Mouse (Mus musculus) kidney, adult 11 months (tissue): ENCODE data around the gene Alg12.
"Not testable (repeated sequence)": the region's sequence is repeated elsewhere in the genome, so short reads cannot be mapped to it uniquely, and the experiment has no call there.

ENCODE experiments used
- DNase-seq: peaks from one replicate; pipeline ENCODE4 v3.0.0; 2022

Alg12 gene

GRCm38 (mm10) chr15:88830696-88831095, 11.6 kb upstream of the Alg12 start:
- DNase-seq, result peak; percentile 47

DNA sequence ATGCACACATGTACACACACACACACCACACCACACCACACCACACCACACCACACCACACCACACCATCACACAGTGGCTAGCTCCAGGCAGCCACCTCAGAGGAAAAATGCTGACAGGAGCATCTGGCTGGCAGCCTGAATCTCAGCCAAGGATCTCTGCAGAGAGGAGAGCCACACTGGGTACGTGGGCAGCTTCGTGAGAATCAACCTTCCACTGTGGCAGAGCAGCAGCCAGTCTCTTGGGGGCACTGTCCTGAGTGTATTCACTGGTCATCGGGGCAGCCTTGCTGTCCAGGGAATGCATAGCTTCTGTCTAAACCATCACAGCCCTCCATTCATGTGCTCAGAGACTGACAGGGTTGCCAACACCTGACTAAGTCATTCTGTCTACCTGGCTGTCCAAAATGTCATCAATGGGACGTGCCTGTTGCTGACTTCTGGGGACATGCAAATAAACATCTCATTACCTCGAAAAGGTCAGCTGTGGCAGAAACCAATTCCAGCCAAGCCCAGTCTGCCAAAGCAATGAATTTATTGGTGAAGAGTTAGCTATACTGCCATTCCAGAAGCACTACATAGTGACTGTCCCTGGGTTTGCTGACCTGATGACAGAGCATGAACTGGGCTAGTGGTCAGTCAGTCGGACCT, 10.8 kb upstream of the Alg12 start:
- peak; percentile 71 for DNase-seq

DNA sequence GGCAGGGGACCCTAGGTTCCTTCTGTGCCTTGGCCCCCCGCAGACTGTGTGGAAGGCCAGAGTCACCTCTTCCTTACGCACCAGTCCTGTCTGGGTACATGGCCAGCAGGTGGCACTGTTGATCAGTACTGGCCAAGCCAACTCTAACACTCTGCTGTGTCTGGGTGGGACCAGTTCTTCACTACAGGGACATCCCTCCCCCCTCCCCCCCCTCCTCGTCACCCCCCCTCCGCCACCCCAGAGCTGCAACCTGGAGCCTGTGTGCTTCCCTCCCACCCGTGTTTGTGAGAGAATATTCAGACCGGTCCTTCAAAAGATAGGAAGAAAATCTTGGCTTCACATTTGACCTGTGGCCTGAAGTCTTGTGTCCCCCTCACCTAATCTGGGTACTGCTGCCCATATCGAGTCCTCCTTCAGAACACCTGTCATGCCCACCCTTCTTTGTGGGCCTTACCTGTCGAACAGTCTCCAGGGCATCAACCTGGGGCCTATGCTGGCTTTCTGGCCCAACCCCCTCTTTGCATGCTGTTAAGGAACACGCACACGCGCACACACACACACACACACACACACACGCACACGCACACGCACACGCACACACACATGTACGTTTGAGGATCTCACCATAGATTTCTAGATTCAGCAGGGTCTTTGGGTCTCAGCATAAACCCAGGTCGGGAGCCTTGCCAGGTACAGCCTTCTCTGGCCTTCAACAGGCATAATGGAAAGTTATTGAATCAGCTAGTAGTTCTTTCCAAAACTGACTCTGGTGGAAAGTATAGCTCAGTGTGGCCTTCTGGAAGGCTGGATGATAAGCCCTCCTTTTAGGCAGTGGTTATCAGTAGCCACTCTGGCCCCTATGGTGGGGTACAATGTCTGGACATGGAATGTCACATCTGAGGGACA, 9.9 kb upstream of the Alg12 start:
- DNase-seq, result peak; percentile 88

GRCm38 (mm10) chr15:88827991-88828799, 9.1 kb upstream of the Alg12 start:
- DNase-seq, result peak; percentile 89

- no peak for DNase-seq
Measured at GRCm38 (mm10) chr15:88827466-88827865, 8.3 kb upstream of the Alg12 start.

- no peak for DNase-seq
Measured at GRCm38 (mm10) chr15:88823376-88823775, 4.3 kb upstream of the Alg12 start.

- no peak for DNase-seq
Measured at GRCm38 (mm10) chr15:88822513-88822912, 3.4 kb upstream of the Alg12 start.

GRCm38 (mm10) chr15:88821403-88821802, 2.3 kb upstream of the Alg12 start:
- no peak for DNase-seq

DNA sequence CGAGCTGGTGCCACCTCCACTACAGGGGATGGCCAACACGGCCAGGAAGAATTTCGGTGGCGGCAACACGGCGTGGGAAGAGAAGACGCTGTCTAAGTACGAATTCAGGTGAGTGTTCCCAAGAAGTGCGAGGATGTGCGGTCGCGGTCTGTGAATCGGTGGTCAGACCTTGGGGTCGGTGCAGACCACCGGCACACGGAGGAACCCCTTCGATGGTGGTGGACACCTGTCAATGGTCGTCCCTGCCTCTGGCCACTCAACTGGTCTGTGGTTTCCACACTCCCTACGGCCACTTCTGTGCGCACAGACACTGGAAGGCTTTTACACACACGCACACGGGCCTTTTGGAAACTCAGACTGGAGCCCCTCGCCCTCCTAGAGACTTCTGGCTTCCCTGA, 787 bp upstream of the Alg12 start:
- peak; percentile 27 for DNase-seq

- DNase-seq, result no peak
Measured at GRCm38 (mm10) chr15:88815196-88815700, 3.9 kb downstream of the Alg12 start.

GRCm38 (mm10) chr15:88814411-88815047, 4.6 kb downstream of the Alg12 start:
- no peak for DNase-seq

DNA sequence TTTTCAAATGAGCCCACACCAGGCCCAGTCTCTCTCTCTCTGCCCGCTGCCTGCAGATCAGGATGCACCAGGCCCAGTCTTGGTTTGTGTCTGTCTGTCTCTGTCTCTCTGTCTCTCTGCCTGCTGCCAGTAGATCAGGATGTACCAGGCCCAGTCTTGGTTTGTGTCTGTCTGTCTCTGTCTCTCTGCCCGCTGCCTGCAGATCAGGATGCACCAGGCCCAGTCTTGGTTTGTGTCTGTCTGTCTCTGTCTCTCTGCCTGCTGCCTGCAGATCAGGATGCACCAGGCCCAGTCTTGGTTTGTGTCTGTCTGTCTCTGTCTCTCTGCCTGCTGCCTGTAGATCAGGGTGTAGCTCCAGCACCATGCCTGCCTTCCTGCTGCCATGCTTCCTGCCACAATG, 5.2 kb downstream of the Alg12 start:
- not testable (repeated sequence) for DNase-seq

GRCm38 (mm10) chr15:88813262-88813661, 5.9 kb downstream of the Alg12 start:
- DNase-seq, result no peak

GRCm38 (mm10) chr15:88810369-88810768, 8.7 kb downstream of the Alg12 start:
- no peak for DNase-seq

DNA sequence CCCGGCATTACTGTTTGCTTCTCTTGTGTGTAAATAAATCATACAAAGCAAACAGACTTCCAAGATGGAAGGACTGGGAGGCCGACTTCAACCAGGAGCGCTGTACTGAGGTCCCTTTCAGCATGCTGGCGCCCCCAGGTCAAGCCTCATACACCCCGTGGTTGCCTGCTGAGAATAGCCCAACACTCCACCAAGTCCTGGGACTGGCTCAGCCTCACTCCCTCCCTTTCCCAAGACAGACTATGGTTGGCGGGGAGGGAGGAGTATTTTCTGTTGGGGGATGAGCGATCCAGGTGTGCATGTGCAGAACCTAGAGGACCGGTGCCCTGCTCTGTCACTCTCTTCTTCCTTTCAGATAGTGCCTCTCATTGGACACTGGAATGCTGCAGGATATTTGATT, 11.0 kb downstream of the Alg12 start:
- no peak for DNase-seq

DNA sequence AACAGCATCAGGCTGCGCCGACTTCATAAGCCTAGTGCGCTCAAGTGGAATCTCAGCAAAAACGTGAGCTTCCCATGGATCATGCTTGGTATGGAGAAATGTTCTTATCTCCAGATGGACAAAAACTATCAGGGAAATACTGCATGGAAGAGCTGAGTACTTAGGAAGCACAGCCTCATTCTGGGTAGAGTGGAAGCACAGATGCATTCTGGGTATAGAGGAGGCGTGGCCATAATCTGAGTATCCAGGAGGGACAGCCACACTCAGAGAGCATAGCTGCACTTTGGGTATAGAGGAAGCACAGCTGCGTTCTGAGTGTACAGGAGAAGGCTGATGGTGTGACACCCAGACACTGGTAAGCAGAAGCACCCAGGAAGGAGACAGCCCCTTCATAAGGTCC, 16.8 kb downstream of the Alg12 start:
- DNase-seq, result no peak

DNA sequence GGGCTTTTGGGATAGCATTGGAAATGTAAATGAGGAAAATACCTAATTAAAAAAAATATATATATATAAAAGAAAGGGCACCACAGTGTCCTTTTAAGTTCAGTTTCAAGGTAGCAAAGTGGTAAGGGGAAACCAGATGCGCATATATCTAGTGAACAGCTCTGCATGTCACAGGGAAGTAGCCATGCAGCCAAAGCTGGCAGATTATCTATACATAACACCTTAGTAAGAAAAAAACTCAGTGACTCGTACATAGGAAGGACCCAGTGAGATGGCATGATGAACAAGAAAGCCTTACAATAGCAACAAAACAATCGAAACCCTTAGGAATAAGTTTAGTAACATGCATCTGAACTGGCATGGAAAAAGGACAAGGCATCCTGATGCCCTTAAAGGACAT, 17.2 kb downstream of the Alg12 start:
- no peak for DNase-seq

GRCm38 (mm10) chr15:88800921-88801354, 18.2 kb downstream of the Alg12 start:
- DNase-seq, result peak; percentile 63

DNA sequence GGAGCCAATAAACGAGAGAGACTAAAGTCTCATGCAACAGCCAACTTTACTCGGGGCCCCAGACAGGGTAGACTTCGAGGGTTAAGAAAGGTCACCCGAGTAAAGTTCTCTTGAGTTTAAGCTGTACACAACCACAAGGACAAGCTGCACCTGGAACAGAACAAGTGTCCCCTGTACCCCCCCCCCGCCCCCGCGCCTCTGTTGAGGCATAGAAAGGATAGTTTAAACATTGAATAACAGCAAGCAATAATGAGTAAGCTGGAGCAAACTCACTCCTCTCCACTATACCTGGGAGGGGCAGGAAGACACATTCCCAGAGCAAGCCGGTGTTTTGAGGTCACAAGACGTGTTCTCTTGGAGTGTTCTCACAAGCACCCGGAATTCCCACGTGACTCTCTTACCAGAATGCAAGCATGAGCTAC, 19.2 kb downstream of the Alg12 start:
- peak; percentile 71 for DNase-seq

DNA sequence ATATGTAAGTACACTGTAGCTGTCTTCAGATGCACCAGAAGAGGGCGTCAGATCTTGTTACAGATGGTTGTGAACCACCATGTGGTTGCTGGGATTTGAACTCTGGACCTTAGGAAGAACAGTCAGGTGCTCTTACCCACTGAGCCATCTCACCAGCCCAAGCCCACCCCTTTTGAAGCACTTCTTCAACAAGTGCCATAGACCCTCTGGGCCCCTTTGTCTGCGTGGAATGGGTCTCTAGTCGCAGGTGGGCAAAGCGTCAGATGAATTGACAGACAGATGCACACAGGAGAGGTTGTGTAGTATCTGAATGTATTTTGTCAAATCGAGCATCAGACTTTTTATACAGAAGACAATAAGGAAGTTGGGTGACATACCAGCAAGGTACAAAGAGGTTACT, 24.4 kb downstream of the Alg12 start:
- not testable (repeated sequence) for DNase-seq

- DNase-seq, result no peak
Measured at GRCm38 (mm10) chr15:88792140-88792850, 26.8 kb downstream of the Alg12 start.

DNA sequence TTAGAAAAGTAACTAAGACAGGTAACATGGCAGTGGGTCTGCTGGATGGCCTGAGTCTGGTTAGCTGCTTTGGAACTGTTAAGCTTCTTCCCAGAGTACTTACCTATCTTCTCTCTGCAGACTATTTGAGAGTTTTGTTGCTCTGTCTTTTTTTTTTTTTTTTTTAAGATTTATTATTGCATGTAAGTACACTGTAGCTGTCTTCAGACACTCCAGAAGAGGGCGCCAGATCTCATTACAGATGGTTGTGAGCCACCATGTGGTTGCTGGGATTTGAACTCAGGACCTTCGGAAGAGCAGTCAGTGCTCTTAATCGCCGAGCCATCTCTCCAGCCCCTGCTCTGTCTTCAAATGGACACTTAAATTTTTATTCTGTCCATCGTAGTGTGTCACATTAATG, 44.5 kb downstream of the Alg12 start:
- not testable (repeated sequence) for DNase-seq
